Mouse (Mus musculus) cerebellum, adult 2 months (tissue): Measurements from ENCODE around the gene Nat10. TPM values are rescaled to one million over a fixed set of nuclear protein-coding genes. Genes with fewer than 3 reads are reported as not detected.
A peak's percentile ranks its signal among the peaks of the same experiment; 100 is the strongest.

Source experiments
- DNase-seq, 2 experiments: peaks; one replicate each; pipeline ENCODE4 v3.0.0; 2021
- H3K27ac ChIP-seq: fragments of 200-500 bp; 2 replicates; pipeline ENCODE4 v1.5.1; 2012; ENCODE audit warnings: low read length, control low read depth, inconsistent platforms; ENCODE audit not compliant: insufficient read depth
- H3K27me3 ChIP-seq: fragments of 200-500 bp; 2 replicates; pipeline ENCODE4 v1.6.1; 2012; ENCODE audit warnings: inconsistent platforms, mild to moderate bottlenecking, low read length, moderate library complexity; ENCODE audit not compliant: control insufficient read depth, insufficient read depth
- H3K4me1 ChIP-seq: fragments of 200-500 bp; 2 replicates; pipeline ENCODE4 v1.6.1; 2011; ENCODE audit warnings: low read length; ENCODE audit not compliant: control insufficient read depth, insufficient read depth
- H3K4me3 ChIP-seq: fragments of 200-500 bp; replicated peaks from 2 replicates; pipeline ENCODE3; 2011; ENCODE audit warnings: mild to moderate bottlenecking, low read depth, low read length, control low read depth; ENCODE audit not compliant: insufficient read depth
- CTCF ChIP-seq: fragments of 200-500 bp; IDR thresholded peaks from 2 replicates; pipeline ENCODE4 v1.5.1; 2011; ENCODE audit warnings: low read depth, mild to moderate bottlenecking, control low read depth, low read length, moderate library complexity, borderline replicate concordance; ENCODE audit not compliant: insufficient read depth
- POLR2A ChIP-seq: fragments of 200-500 bp; IDR thresholded peaks from 2 replicates; pipeline ENCODE4 v1.6.1; 2011; ENCODE audit warnings: low read length, control low read depth, borderline replicate concordance; ENCODE audit not compliant: insufficient read depth
- WGBS: fragments of 180-500 bp; shearing (Covaris S2); methylation state at CpG from one replicate; pipeline ENCODE4 v1.1.7; 2018; 5-methylcytosine and 5-hydroxymethylcytosine counted together
- polyA plus RNA-seq: library from polyadenylated mRNA; depleted of rRNA; stranded (reverse); fragments of >200 nt; gene quantifications from 2 replicates; pipeline ENCODE4 v1.2.3, GENCODE M21; 2012

Gene Nat10
- polyA plus RNA-seq, 1 experiment, result 41.4 TPM

- TF ChIP-seq CTCF (no peak), POLR2A (no peak)
- DNase-seq, result peak in 1 of 2 experiments; percentile 32
- whole genome bisulfite sequencing, result 13% methylated on average over 4 of the region's 4 CpGs
- Histone ChIP-seq H3K27ac (no peak overlapping the region), H3K27me3 (no peaks in the 10 kb centered on the region), H3K4me3 (no peak overlapping the region), H3K4me1 (peaks cover 4% of the 10 kb centered on the region)
Observed at GRCm38 (mm10) chr2:103714412-103714811, 46.7 kb downstream of the Nat10 start.

- Histone ChIP-seq H3K4me1 (peaks cover 4% of the 10 kb centered on the region), H3K4me3 (no peak overlapping the region), H3K27ac (no peak overlapping the region), H3K27me3 (no peaks in the 10 kb centered on the region)
- WGBS, result 96% methylated on average over 7 of the region's 7 CpGs
- TF ChIP-seq CTCF (no peak), POLR2A (no peak)
- no peak for DNase-seq
Observed at GRCm38 (mm10) chr2:103713831-103714230, 47.2 kb downstream of the Nat10 start.

GRCm38 (mm10) chr2:103710849-103711248, 50.2 kb downstream of the Nat10 start:
- Histone ChIP-seq H3K4me1 (peaks cover 8% of the 10 kb centered on the region), H3K27me3 (no peaks in the 10 kb centered on the region), H3K27ac (no peak overlapping the region), H3K4me3 (no peak overlapping the region)
- DNase-seq, result no peak
- 72% methylated on average over 7 of the region's 7 CpGs for WGBS
- TF ChIP-seq POLR2A (no peak), CTCF (no peak)

GRCm38 (mm10) chr2:103707056-103707776, 53.9 kb downstream of the Nat10 start:
- WGBS, result 85% methylated on average over 6 of the region's 6 CpGs
- Histone ChIP-seq H3K27me3 (no peaks in the 10 kb centered on the region), H3K27ac (no peak overlapping the region), H3K4me1 (peaks cover 7% of the 10 kb centered on the region), H3K4me3 (no peak overlapping the region)
- no peak for DNase-seq
- no peak for TF ChIP-seq POLR2A
- no peak for TF ChIP-seq CTCF

- Histone ChIP-seq H3K4me3 (no peak overlapping the region), H3K27me3 (no peaks in the 10 kb centered on the region), H3K4me1 (peaks cover 7% of the 10 kb centered on the region), H3K27ac (no peak overlapping the region)
- 8% methylated on average over 11 of the region's 11 CpGs for WGBS
- TF ChIP-seq POLR2A (no peak), CTCF (no peak)
- peak; percentile 40 to 59 for DNase-seq
Observed at GRCm38 (mm10) chr2:103706226-103706625, 54.8 kb downstream of the Nat10 start.

GRCm38 (mm10) chr2:103705826-103706225, 55.2 kb downstream of the Nat10 start:
- TF ChIP-seq POLR2A (no peak), CTCF (no peak)
- Histone ChIP-seq H3K27ac (no peak overlapping the region), H3K27me3 (no peaks in the 10 kb centered on the region), H3K4me3 (no peak overlapping the region), H3K4me1 (peaks cover 7% of the 10 kb centered on the region)
- DNase-seq, result no peak
- 32% methylated on average over 4 of the region's 4 CpGs for WGBS

GRCm38 (mm10) chr2:103703865-103704264, 57.2 kb downstream of the Nat10 start:
- H3K27me3 ChIP-seq, result no peaks in the 10 kb centered on the region
- no peak overlapping the region for H3K27ac ChIP-seq
- DNase-seq, result no peak
- 74% methylated on average over 4 of the region's 4 CpGs for WGBS
- TF ChIP-seq CTCF, result no peak
- no peak for TF ChIP-seq POLR2A
- H3K4me3 ChIP-seq, result no peak overlapping the region
- peaks cover 7% of the 10 kb centered on the region for H3K4me1 ChIP-seq

GRCm38 (mm10) chr2:103703336-103703735, 57.7 kb downstream of the Nat10 start:
- Histone ChIP-seq H3K27me3 (no peaks in the 10 kb centered on the region), H3K4me1 (peaks cover 7% of the 10 kb centered on the region), H3K4me3 (no peak overlapping the region), H3K27ac (no peak overlapping the region)
- no peak for DNase-seq
- TF ChIP-seq POLR2A (no peak), CTCF (no peak)
- WGBS, result 77% methylated on average over 10 of the region's 10 CpGs
